In the genomic region with DNA sequence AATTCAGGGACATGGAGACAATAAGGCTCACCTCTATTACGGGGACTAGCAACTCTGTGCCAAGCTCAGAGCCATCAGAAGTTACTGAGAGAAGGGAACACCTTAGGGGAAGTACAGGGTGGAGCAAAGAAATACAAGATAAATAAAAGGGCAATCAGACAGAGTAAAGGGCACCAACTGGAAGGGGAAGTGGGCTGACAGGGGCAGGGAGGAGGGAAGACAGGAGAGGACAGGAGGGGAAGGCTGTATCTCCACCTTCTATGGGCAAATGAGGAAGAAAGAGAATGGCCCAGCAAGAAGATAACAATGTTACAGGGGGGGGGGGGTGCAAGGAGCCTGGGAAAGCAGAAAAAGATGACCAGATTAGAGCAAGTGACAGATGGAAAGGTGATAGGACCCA, we compare ENCODE assay signal across 24 mouse cellular contexts. TPM values are rescaled to one million over a fixed set of nuclear protein-coding genes. Genes with fewer than 3 reads are reported as not detected.
DNase-seq lines count a peak whose midpoint lies in the region; ATAC-seq lines count a peak whose summit lies in the region.
"Had no signal": no experiment of that assay in that cellular context is flagged by ENCODE, and none has a peak within 500 bp of the region (broad histone marks: within the 10 kb centered on the region; RNA-seq: fewer than 3 reads in every experiment).

No protein-coding gene starts in this region.

- H3K27ac ChIP-seq in forebrain, embryonic 12.5 days: no peak overlapping the region
- no peak overlapping the region for H3K27ac ChIP-seq in forebrain, embryonic 10.5 days
- H3K27ac ChIP-seq in hindbrain, embryonic 15.5 days (replicated peaks): no peak overlapping the region
- no peak overlapping the region for H3K27ac ChIP-seq in midbrain, embryonic 16.5 days (ENCODE audit: low read length)
- H3K27ac ChIP-seq in embryonic facial prominence, embryonic 10.5 days (replicated peaks): no peak overlapping the region
- H3K27ac ChIP-seq: limb, embryonic 15.5 days had no signal

- no peaks in the 10 kb centered on the region for H3K36me3 ChIP-seq in forebrain, embryonic 12.5 days (replicated peaks)
- H3K36me3 ChIP-seq in forebrain, embryonic 10.5 days (replicated peaks): no peaks in the 10 kb centered on the region
- H3K36me3 ChIP-seq in hindbrain, embryonic 15.5 days: no peaks in the 10 kb centered on the region
- no peaks in the 10 kb centered on the region for H3K36me3 ChIP-seq in midbrain, embryonic 16.5 days (ENCODE audit: control insufficient read depth, insufficient read depth, low read length)
- no peaks in the 10 kb centered on the region for H3K36me3 ChIP-seq in embryonic facial prominence, embryonic 10.5 days (replicated peaks)
- H3K36me3 ChIP-seq: heart, embryonic 12.5 days; limb, embryonic 15.5 days had no signal

- peaks cover 18% of the 10 kb centered on the region; the same call in 1 of the 2 replicates for H3K27me3 ChIP-seq in forebrain, embryonic 12.5 days
- H3K27me3 ChIP-seq in forebrain, embryonic 10.5 days (ENCODE audit: poor library complexity, severe bottlenecking): peaks cover 67% of the 10 kb centered on the region
- no peaks in the 10 kb centered on the region for H3K27me3 ChIP-seq in hindbrain, embryonic 15.5 days
- no peaks in the 10 kb centered on the region for H3K27me3 ChIP-seq in midbrain, embryonic 16.5 days (ENCODE audit: control insufficient read depth, insufficient read depth, low read depth, low read length)
- peaks cover 47% of the 10 kb centered on the region for H3K27me3 ChIP-seq in embryonic facial prominence, embryonic 10.5 days (replicated peaks; ENCODE audit: low read depth, poor library complexity, severe bottlenecking)
- H3K27me3 ChIP-seq: CH12.LX had no signal

- ATAC-seq in forebrain, embryonic 12.5 days (ENCODE audit: low FRiP score): no peak
- no peak for ATAC-seq in hindbrain, embryonic 15.5 days (ENCODE audit: low FRiP score, low read depth)
- no peak for ATAC-seq in midbrain, embryonic 16.5 days
- ATAC-seq in megakaryocyte-erythroid progenitor cell, adult 5-6 weeks (replicated peaks; ENCODE audit: low FRiP score, low TSS enrichment, poor library complexity, severe bottlenecking): no peak

- peak overlapping the region; percentile 21 for H3K4me2 ChIP-seq in forebrain, embryonic 12.5 days
- H3K4me2 ChIP-seq in hindbrain, embryonic 15.5 days: peak overlapping the region; percentile 40
- peak overlapping the region; percentile 45 for H3K4me2 ChIP-seq in midbrain, embryonic 16.5 days (ENCODE audit: low read length)
- H3K4me2 ChIP-seq: heart, embryonic 12.5 days; limb, embryonic 15.5 days had no signal

- WGBS in forebrain, embryonic 12.5 days: 67% methylated on average over 1 of the region's 1 CpGs
- WGBS in forebrain, embryonic 10.5 days: 80% methylated on average over 1 of the region's 1 CpGs
- WGBS in hindbrain, embryonic 15.5 days: 91% methylated on average over 1 of the region's 1 CpGs
- WGBS in midbrain, embryonic 16.5 days: 83% methylated on average over 1 of the region's 1 CpGs
- WGBS in embryonic facial prominence, embryonic 10.5 days: 63% methylated on average over 1 of the region's 1 CpGs

- H3K9ac ChIP-seq in forebrain, embryonic 12.5 days: no peak overlapping the region
- no peak overlapping the region for H3K9ac ChIP-seq in hindbrain, embryonic 15.5 days
- H3K9ac ChIP-seq in midbrain, embryonic 16.5 days (ENCODE audit: low read depth, low read length): no peak overlapping the region
- H3K9ac ChIP-seq: heart, embryonic 12.5 days; limb, embryonic 15.5 days had no signal

- no peak overlapping the region for H3K4me3 ChIP-seq in forebrain, embryonic 12.5 days (replicated peaks)
- no peak overlapping the region for H3K4me3 ChIP-seq in forebrain, embryonic 10.5 days
- H3K4me3 ChIP-seq in hindbrain, embryonic 15.5 days: no peak overlapping the region; the same call in 1 of the 2 replicates
- no peak overlapping the region for H3K4me3 ChIP-seq in midbrain, embryonic 16.5 days (ENCODE audit: low read depth, low read length)
- H3K4me3 ChIP-seq in embryonic facial prominence, embryonic 10.5 days: no peak overlapping the region
- H3K4me3 ChIP-seq: erythroblast, embryonic 14.5 days; heart, embryonic 12.5 days; limb, embryonic 15.5 days had no signal

- H3K9me3 ChIP-seq in forebrain, embryonic 12.5 days: no peaks in the 10 kb centered on the region
- no peaks in the 10 kb centered on the region for H3K9me3 ChIP-seq in forebrain, embryonic 10.5 days
- no peaks in the 10 kb centered on the region for H3K9me3 ChIP-seq in hindbrain, embryonic 15.5 days
- H3K9me3 ChIP-seq in midbrain, embryonic 16.5 days (replicated peaks; ENCODE audit: control insufficient read depth, low read length, poor library complexity, severe bottlenecking): no peaks in the 10 kb centered on the region
- H3K9me3 ChIP-seq in embryonic facial prominence, embryonic 10.5 days: no peaks in the 10 kb centered on the region
- H3K9me3 ChIP-seq: heart, embryonic 12.5 days; limb, embryonic 15.5 days had no signal

- no peaks in the 10 kb centered on the region for H3K4me1 ChIP-seq in forebrain, embryonic 12.5 days
- H3K4me1 ChIP-seq in forebrain, embryonic 10.5 days: peaks cover 19% of the 10 kb centered on the region
- H3K4me1 ChIP-seq in hindbrain, embryonic 15.5 days (replicated peaks): peaks cover 25% of the 10 kb centered on the region
- peaks cover 15% of the 10 kb centered on the region for H3K4me1 ChIP-seq in midbrain, embryonic 16.5 days (ENCODE audit: control insufficient read depth, insufficient read depth, low read length)
- peaks cover 14% of the 10 kb centered on the region; the same call in 1 of the 2 replicates for H3K4me1 ChIP-seq in embryonic facial prominence, embryonic 10.5 days
- H3K4me1 ChIP-seq: heart, embryonic 12.5 days had no signal

- no peak for DNase-seq in forebrain, embryonic 10.5 days (ENCODE audit: extremely low spot score, low spot score)
- peak; percentile 71 for DNase-seq in MEL-GATA-1-ER (ENCODE audit: extremely low read depth, low read depth)
- DNase-seq in embryonic facial prominence, embryonic 10.5 days (ENCODE audit: low spot score): no peak
- no peak for DNase-seq in layer of hippocampus, adult 11-12 months (ENCODE audit: low spot score)
- DNase-seq: adrenal gland, postnatal 10 days; cerebellum, adult 11 months; kidney, adult 18-20 months; kidney, postnatal 25 days; lung, postnatal 14 days; right cerebral cortex, adult 18-20 months had no signal

RNA-seq across cellular contexts. Expression of gene Avpr2, which starts 14.9 kb away (rescaled TPM):
- polyA plus RNA-seq in forebrain, embryonic 12.5 days (2016; fragmentation: Nextera tagmentation; extraction: Ambion mirVana): 0.29 TPM in 1 of 2 replicates, not detected in the other
- polyA plus RNA-seq in forebrain, embryonic 10.5 days (2016; fragmentation: Nextera tagmentation; extraction: Ambion mirVana): 0.16 TPM in 1 of 2 replicates, not detected in the other
- 0.17 and 0.18 TPM in 2 replicates for polyA plus RNA-seq in hindbrain, embryonic 15.5 days (2015; fragmentation: Nextera tagmentation; extraction: Ambion mirVana)
- 0.09 and 0.34 TPM in 2 replicates for polyA plus RNA-seq in midbrain, embryonic 16.5 days (2015; fragmentation: Nextera tagmentation; extraction: Ambion mirVana)
- not detected in 2 replicates for total RNA-seq in megakaryocyte-erythroid progenitor cell, adult 5-6 weeks (2014; fragmentation: Nextera tagmentation)
- not detected in 2 replicates for total RNA-seq in megakaryocyte-erythroid progenitor cell, adult 5-6 weeks (2017)
- polyA plus RNA-seq in embryonic facial prominence, embryonic 10.5 days (2016; fragmentation: Nextera tagmentation; extraction: Ambion mirVana): 0.05 and 0.07 TPM in 2 replicates
- total RNA-seq: adrenal gland, postnatal 10 days; layer of hippocampus, postnatal 14 days; left cerebral cortex, postnatal 14 days had no signal
- polyA plus RNA-seq: brain, embryonic 14.5 days; erythroblast, embryonic 14.5 days; gonadal fat pad, adult 2 months; heart, embryonic 12.5 days; urinary bladder, adult 2 months had no signal

RNA-seq across cellular contexts. Expression of gene L1cam, which starts 18.9 kb away (rescaled TPM):
- 33.1 and 37.4 TPM in 2 replicates for polyA plus RNA-seq in forebrain, embryonic 12.5 days (2016; fragmentation: Nextera tagmentation; extraction: Ambion mirVana)
- polyA plus RNA-seq in forebrain, embryonic 10.5 days (2016; fragmentation: Nextera tagmentation; extraction: Ambion mirVana): 3.0 and 5.0 TPM in 2 replicates
- polyA plus RNA-seq in hindbrain, embryonic 15.5 days (2015; fragmentation: Nextera tagmentation; extraction: Ambion mirVana): 85.5 and 126 TPM in 2 replicates
- 122 and 134 TPM in 2 replicates for polyA plus RNA-seq in midbrain, embryonic 16.5 days (2015; fragmentation: Nextera tagmentation; extraction: Ambion mirVana)
- not detected in 2 replicates for total RNA-seq in megakaryocyte-erythroid progenitor cell, adult 5-6 weeks (2014; fragmentation: Nextera tagmentation)
- total RNA-seq in megakaryocyte-erythroid progenitor cell, adult 5-6 weeks (2017): 0.15 and 2.0 TPM in 2 replicates
- polyA plus RNA-seq in embryonic facial prominence, embryonic 10.5 days (2016; fragmentation: Nextera tagmentation; extraction: Ambion mirVana): 8.0 and 8.2 TPM in 2 replicates
- total RNA-seq: hematopoietic stem cell, adult 5-6 weeks had no signal

RNA-seq across cellular contexts. Expression of gene Arhgap4, which starts 44.7 kb away (rescaled TPM):
- polyA plus RNA-seq in forebrain, embryonic 12.5 days (2016; fragmentation: Nextera tagmentation; extraction: Ambion mirVana): 1.8 and 3.6 TPM in 2 replicates
- 2.0 and 3.2 TPM in 2 replicates for polyA plus RNA-seq in forebrain, embryonic 10.5 days (2016; fragmentation: Nextera tagmentation; extraction: Ambion mirVana)
- 3.5 and 3.6 TPM in 2 replicates for polyA plus RNA-seq in hindbrain, embryonic 15.5 days (2015; fragmentation: Nextera tagmentation; extraction: Ambion mirVana)
- polyA plus RNA-seq in midbrain, embryonic 16.5 days (2015; fragmentation: Nextera tagmentation; extraction: Ambion mirVana): 3.0 and 3.3 TPM in 2 replicates
- 27.6 and 32.5 TPM in 2 replicates for total RNA-seq in megakaryocyte-erythroid progenitor cell, adult 5-6 weeks (2014; fragmentation: Nextera tagmentation)
- total RNA-seq in megakaryocyte-erythroid progenitor cell, adult 5-6 weeks (2017): 13.7 and 20.1 TPM in 2 replicates
- polyA plus RNA-seq in embryonic facial prominence, embryonic 10.5 days (2016; fragmentation: Nextera tagmentation; extraction: Ambion mirVana): 2.1 and 2.6 TPM in 2 replicates

RNA-seq across cellular contexts. Expression of gene Naa10, which starts 44.7 kb away (rescaled TPM):
- 115 and 117 TPM in 2 replicates for polyA plus RNA-seq in forebrain, embryonic 12.5 days (2016; fragmentation: Nextera tagmentation; extraction: Ambion mirVana)
- 171 and 175 TPM in 2 replicates for polyA plus RNA-seq in forebrain, embryonic 10.5 days (2016; fragmentation: Nextera tagmentation; extraction: Ambion mirVana)
- 93.3 and 98.4 TPM in 2 replicates for polyA plus RNA-seq in hindbrain, embryonic 15.5 days (2015; fragmentation: Nextera tagmentation; extraction: Ambion mirVana)
- polyA plus RNA-seq in midbrain, embryonic 16.5 days (2015; fragmentation: Nextera tagmentation; extraction: Ambion mirVana): 84.6 and 85.4 TPM in 2 replicates
- total RNA-seq in megakaryocyte-erythroid progenitor cell, adult 5-6 weeks (2014; fragmentation: Nextera tagmentation): 224 and 245 TPM in 2 replicates
- 150 TPM in 2 replicates for total RNA-seq in megakaryocyte-erythroid progenitor cell, adult 5-6 weeks (2017)
- 169 and 181 TPM in 2 replicates for polyA plus RNA-seq in embryonic facial prominence, embryonic 10.5 days (2016; fragmentation: Nextera tagmentation; extraction: Ambion mirVana)

RNA-seq across cellular contexts. Expression of gene Pdzd4, which starts 52.2 kb away (rescaled TPM):
- polyA plus RNA-seq in forebrain, embryonic 12.5 days (2016; fragmentation: Nextera tagmentation; extraction: Ambion mirVana): 2.3 and 2.6 TPM in 2 replicates
- polyA plus RNA-seq in forebrain, embryonic 10.5 days (2016; fragmentation: Nextera tagmentation; extraction: Ambion mirVana): 0.66 and 0.81 TPM in 2 replicates
- polyA plus RNA-seq in hindbrain, embryonic 15.5 days (2015; fragmentation: Nextera tagmentation; extraction: Ambion mirVana): 4.5 and 4.7 TPM in 2 replicates
- 4.8 TPM in 2 replicates for polyA plus RNA-seq in midbrain, embryonic 16.5 days (2015; fragmentation: Nextera tagmentation; extraction: Ambion mirVana)
- 0.31 TPM in 1 of 2 replicates, not detected in the other for total RNA-seq in megakaryocyte-erythroid progenitor cell, adult 5-6 weeks (2014; fragmentation: Nextera tagmentation)
- 0.30 TPM in 1 of 2 replicates, not detected in the other for total RNA-seq in megakaryocyte-erythroid progenitor cell, adult 5-6 weeks (2017)
- polyA plus RNA-seq in embryonic facial prominence, embryonic 10.5 days (2016; fragmentation: Nextera tagmentation; extraction: Ambion mirVana): 0.65 and 0.79 TPM in 2 replicates
- polyA plus RNA-seq: erythroblast, embryonic 14.5 days had no signal
